Mouse (Mus musculus) forebrain, embryonic 16.5 days (tissue): ENCODE results near the gene Ndufs8. TPM values are rescaled to one million over a fixed set of nuclear protein-coding genes. Genes with fewer than 3 reads are reported as not detected.

ENCODE experiments used
- polyA plus RNA-seq: library from polyadenylated mRNA; unstranded; fragments of >200 nt; fragmentation: Nextera tagmentation; extraction: Ambion mirVana; gene quantifications from 2 replicates; pipeline ENCODE4 v1.2.1, GENCODE M21; 2015

Gene Ndufs8
- polyA plus RNA-seq, 1 experiment from 2014 or later = 207 TPM

Other genes starting within 250 kb of the Ndufs8 start
- gene Lrp5, start 226.2 kb downstream of the Ndufs8 start, polyA plus RNA-seq = 1.8 and 2.3 TPM in 2 replicates
- 37.2 and 38.7 TPM in 2 replicates for gene 1810055G02Rik, start 204.5 kb downstream of the Ndufs8 start, polyA plus RNA-seq
- 56.7 and 58.5 TPM in 2 replicates for gene Kmt5b, start 145.4 kb downstream of the Ndufs8 start, polyA plus RNA-seq
- gene Chka, start 61.0 kb downstream of the Ndufs8 start, polyA plus RNA-seq = 57.5 and 66.7 TPM in 2 replicates
- 9.0 and 11.2 TPM in 2 replicates for gene Tcirg1, start 5.6 kb downstream of the Ndufs8 start, polyA plus RNA-seq
- gene Aldh3b1, start 17.0 kb upstream of the Ndufs8 start, polyA plus RNA-seq = 1.2 and 1.4 TPM in 2 replicates
- 7.7 TPM in 2 replicates for gene Unc93b1, start 22.4 kb upstream of the Ndufs8 start, polyA plus RNA-seq
- not detected in 2 replicates for gene Aldh3b3, start 45.9 kb upstream of the Ndufs8 start, polyA plus RNA-seq
- 0.30 and 1.1 TPM in 2 replicates for gene Aldh3b2, start 59.6 kb upstream of the Ndufs8 start, polyA plus RNA-seq
- gene Acy3, start 73.8 kb upstream of the Ndufs8 start, polyA plus RNA-seq = 1.5 and 1.7 TPM in 2 replicates
- not detected in 2 replicates for gene Tbx10, start 80.0 kb upstream of the Ndufs8 start, polyA plus RNA-seq
- 34.0 and 42.1 TPM in 2 replicates for gene Nudt8, start 87.8 kb upstream of the Ndufs8 start, polyA plus RNA-seq
- gene Gm49405, start 87.9 kb upstream of the Ndufs8 start, polyA plus RNA-seq = 6.6 and 9.6 TPM in 2 replicates
- 8.8 and 13.2 TPM in 2 replicates for gene Doc2g, start 90.5 kb upstream of the Ndufs8 start, polyA plus RNA-seq
- 221 and 239 TPM in 2 replicates for gene Ndufv1, start 100.0 kb upstream of the Ndufs8 start, polyA plus RNA-seq
- 402 and 460 TPM in 2 replicates for gene Gstp1, start 125.2 kb upstream of the Ndufs8 start, polyA plus RNA-seq
- 1.1 and 4.1 TPM in 2 replicates for gene Gstp2, start 133.2 kb upstream of the Ndufs8 start, polyA plus RNA-seq
- gene Gstp3, start 146.8 kb upstream of the Ndufs8 start, polyA plus RNA-seq = not detected in 2 replicates
- gene Cabp2, start 168.8 kb upstream of the Ndufs8 start, polyA plus RNA-seq = not detected in 2 replicates
- gene Cdk2ap2, start 184.4 kb upstream of the Ndufs8 start, polyA plus RNA-seq = 76.6 and 80.3 TPM in 2 replicates
- 49.6 and 75.5 TPM in 2 replicates for gene Pitpnm1, start 187.2 kb upstream of the Ndufs8 start, polyA plus RNA-seq
- 91.4 and 91.6 TPM in 2 replicates for gene Aip, start 213.1 kb upstream of the Ndufs8 start, polyA plus RNA-seq
- not detected in 2 replicates for gene Gpr152, start 227.0 kb upstream of the Ndufs8 start, polyA plus RNA-seq
- 0.22 TPM in 1 of 2 replicates, not detected in the other for gene Cabp4, start 231.3 kb upstream of the Ndufs8 start, polyA plus RNA-seq
- gene Coro1b, start 235.8 kb upstream of the Ndufs8 start, polyA plus RNA-seq = 143 and 145 TPM in 2 replicates
- gene Ptprcap, start 240.8 kb upstream of the Ndufs8 start, polyA plus RNA-seq = 0.39 TPM in 1 of 2 replicates, not detected in the other